Mouse (Mus musculus) stomach, embryonic 14.5 days (tissue): ENCODE data around the gene Sigirr. TPM values are rescaled to one million over a fixed set of nuclear protein-coding genes. Genes with fewer than 3 reads are reported as not detected.
A peak's percentile ranks its signal among the peaks of the same experiment; 100 is the strongest.

Experiments
- ATAC-seq: fragments of 200-750 bp; cut with Nextera tagmentation; 2 replicates; pipeline ENCODE4 v1.8.0; 2017; ENCODE audit warnings: low read depth, moderate TSS enrichment; ENCODE audit not compliant: insufficient number of reproducible peaks, insufficient read depth, low FRiP score
- H3K27ac ChIP-seq: fragments of 300-500 bp; sonication (generic); 2 replicates; pipeline ENCODE4 v1.5.1; 2014; ENCODE audit warnings: mild to moderate bottlenecking, low read length, moderate library complexity, mixed read lengths
- H3K27me3 ChIP-seq: fragments of 300-500 bp; sonication (generic); 2 replicates; pipeline ENCODE4 v1.6.1; 2014; ENCODE audit warnings: low read length, control low read depth, mixed read lengths; ENCODE audit not compliant: control insufficient read depth, insufficient read depth
- H3K36me3 ChIP-seq: fragments of 300-500 bp; sonication (generic); 2 replicates; pipeline ENCODE4 v1.6.1; 2014; ENCODE audit warnings: mild to moderate bottlenecking, control low read depth, low read length, moderate library complexity, mixed read lengths; ENCODE audit not compliant: control insufficient read depth, insufficient read depth
- H3K4me1 ChIP-seq: fragments of 300-500 bp; sonication (generic); 2 replicates; pipeline ENCODE4 v1.6.1; 2014; ENCODE audit warnings: low read length, control low read depth, mixed read lengths; ENCODE audit not compliant: control insufficient read depth, insufficient read depth
- H3K4me2 ChIP-seq: fragments of 300-500 bp; sonication (generic); replicated peaks from 2 replicates; pipeline ENCODE4 v1.6.1; 2014; ENCODE audit warnings: low read depth, low read length, control low read depth
- H3K4me3 ChIP-seq: fragments of 300-500 bp; sonication (generic); 2 replicates; pipeline ENCODE4 v1.5.1; 2014; ENCODE audit warnings: low read depth, low read length, control low read depth
- H3K9ac ChIP-seq: fragments of 300-500 bp; sonication (generic); replicated peaks from 2 replicates; pipeline ENCODE4 v1.6.1; 2014; ENCODE audit warnings: low read depth, mild to moderate bottlenecking, control low read depth, low read length, moderate library complexity, mixed read lengths
- H3K9me3 ChIP-seq: fragments of 300-500 bp; sonication (generic); 2 replicates; pipeline ENCODE4 v1.6.1; 2016; ENCODE audit warnings: low read depth, low read length, control low read depth; ENCODE audit not compliant: control insufficient read depth
- WGBS: fragments of 180-500 bp; shearing (Covaris S2); extraction: QIAGEN DNeasy Blood & Tissue Kit; methylation state at CpG from one replicate; pipeline ENCODE4 v1.1.7; 2014; 5-methylcytosine and 5-hydroxymethylcytosine counted together
- polyA plus RNA-seq: library from polyadenylated mRNA; unstranded; fragments of >200 nt; fragmentation: Nextera tagmentation; extraction: Ambion mirVana; gene quantifications from 2 replicates; pipeline ENCODE4 v1.2.1, GENCODE M21; 2014

Sigirr gene
- polyA plus RNA-seq, 1 experiment from 2014 or later = 7.1 TPM

DNA sequence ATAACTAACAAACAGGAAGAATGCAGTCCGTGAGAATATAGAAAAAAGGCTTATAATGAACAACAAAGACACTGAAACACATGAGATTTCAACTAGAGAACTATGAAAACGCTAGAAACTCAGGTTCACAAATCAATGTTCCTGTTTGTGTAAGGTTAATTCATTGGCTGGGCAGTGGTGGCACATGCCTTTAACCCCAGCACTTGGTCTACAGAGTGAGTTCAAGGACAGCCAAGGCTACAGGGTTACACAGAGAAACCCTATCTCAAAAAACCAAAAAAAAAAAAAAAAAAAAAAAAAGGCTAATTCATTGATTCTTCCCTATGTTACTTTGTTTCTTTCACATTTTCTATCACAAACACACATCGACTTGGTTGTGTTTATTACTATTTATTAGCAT is 20.2 kb upstream of the Sigirr start:
- no peak overlapping the region for H3K4me2 ChIP-seq
- no peaks in the 10 kb centered on the region for H3K36me3 ChIP-seq
- no peaks in the 10 kb centered on the region for H3K27me3 ChIP-seq
- H3K9me3 ChIP-seq = no peaks in the 10 kb centered on the region
- no peak overlapping the region for H3K4me3 ChIP-seq
- H3K27ac ChIP-seq = no peak overlapping the region
- 83% methylated on average over 3 of the region's 3 CpGs for WGBS
- peaks cover 8% of the 10 kb centered on the region; the same call in 1 of the 2 replicates for H3K4me1 ChIP-seq
- ATAC-seq = no peak
- H3K9ac ChIP-seq = no peak overlapping the region

DNA sequence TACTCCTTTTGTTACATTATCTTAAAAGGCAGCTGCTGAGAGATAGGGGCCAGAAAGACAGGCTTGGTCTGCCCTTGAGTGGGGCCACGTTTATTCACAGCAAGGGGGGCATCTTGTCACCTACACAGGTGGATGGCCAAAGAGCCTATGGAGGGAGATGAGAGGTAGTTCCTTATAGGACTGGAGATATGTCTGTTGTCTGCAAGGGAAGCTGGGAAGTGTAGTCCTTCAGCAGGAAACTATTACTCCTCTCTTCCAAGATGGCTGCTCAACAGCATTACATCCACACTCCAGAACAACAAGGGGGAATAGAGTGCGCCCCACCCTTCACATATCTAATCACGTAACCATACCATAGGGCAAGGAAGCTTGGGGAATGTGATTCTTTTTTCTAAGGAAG is 19.1 kb upstream of the Sigirr start:
- Histone ChIP-seq H3K4me1 (peaks cover 8% of the 10 kb centered on the region; the same call in 1 of the 2 replicates), H3K4me2 (no peak overlapping the region), H3K36me3 (no peaks in the 10 kb centered on the region), H3K27ac (no peak overlapping the region), H3K4me3 (no peak overlapping the region), H3K27me3 (no peaks in the 10 kb centered on the region), H3K9me3 (no peaks in the 10 kb centered on the region), H3K9ac (no peak overlapping the region)
- ATAC-seq = no peak
- WGBS = 69% methylated on average over 3 of the region's 3 CpGs

DNA sequence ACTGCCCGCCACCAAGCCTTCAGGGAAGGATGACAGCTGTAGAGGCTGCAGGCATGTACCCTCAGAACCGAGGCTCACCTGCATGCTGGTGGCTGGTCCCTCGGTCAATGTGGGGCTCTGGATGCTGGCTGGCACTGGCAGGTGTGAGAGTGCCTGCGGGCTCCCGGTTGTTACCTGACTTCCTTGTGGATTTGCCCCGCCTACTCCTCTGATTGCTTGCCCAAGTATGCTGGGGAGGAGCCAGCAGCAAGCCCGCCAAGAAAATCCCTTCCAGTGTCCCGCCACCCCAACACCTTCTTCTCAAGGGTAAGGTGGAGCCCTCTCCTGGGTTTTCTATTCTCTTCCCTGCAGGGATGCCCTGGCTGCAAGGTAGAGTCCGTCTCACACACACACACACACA is 17.3 kb upstream of the Sigirr start, which contains the start of gene Ano9:
Ano9 (minus strand) TSS at position 171 of the 400 bp plus-strand sequence.
- 12% methylated on average over 9 of the region's 9 CpGs for WGBS
- ATAC-seq = peak; percentile 42; the same call in 1 of the 2 replicates

DNA sequence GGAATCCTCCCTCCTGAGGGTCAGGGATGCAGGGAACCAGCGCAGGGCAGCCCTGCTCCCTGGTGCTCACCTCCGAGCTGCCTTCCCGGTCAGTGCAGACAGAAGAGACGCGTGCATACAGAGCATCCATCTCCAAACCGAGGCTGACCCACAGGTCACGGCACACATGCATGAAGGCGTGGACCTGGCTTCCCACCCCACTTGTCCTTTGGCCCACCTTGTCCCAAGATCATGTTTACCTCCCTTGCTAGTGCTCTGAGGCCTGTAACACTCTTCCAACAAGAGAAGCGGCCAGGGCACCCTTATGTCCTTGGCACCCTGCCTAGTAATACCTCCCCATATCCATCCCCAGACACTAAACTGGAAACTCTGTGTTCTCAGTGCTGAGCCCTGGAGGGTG is 15.5 kb upstream of the Sigirr start:
- H3K4me2 ChIP-seq = no peak overlapping the region
- H3K27ac ChIP-seq = no peak overlapping the region
- no peak overlapping the region for H3K4me3 ChIP-seq
- H3K4me1 ChIP-seq = 0 out of 2 replicates have a peak, but pooled peaks cover 3% of the 10 kb centered on the region
- 81% methylated on average over 9 of the region's 9 CpGs for WGBS
- no peak for ATAC-seq
- H3K9me3 ChIP-seq = no peaks in the 10 kb centered on the region
- no peaks in the 10 kb centered on the region for H3K36me3 ChIP-seq
- no peak overlapping the region for H3K9ac ChIP-seq
- no peaks in the 10 kb centered on the region for H3K27me3 ChIP-seq

More for the DNA sequence above, 17.3 kb upstream of the Sigirr start, which contains the start of gene Ano9:
- Histone ChIP-seq H3K4me1 (peaks cover 6% of the 10 kb centered on the region; the same call in 1 of the 2 replicates), H3K4me2 (peak within 1 kb of the TSS; percentile 29), H3K27ac (no peak within 1 kb of the TSS), H3K27me3 (no peaks in the 10 kb centered on the region), H3K4me3 (peak within 1 kb of the TSS; percentile 4; the same call in 1 of the 2 replicates), H3K9ac (no peak within 1 kb of the TSS), H3K36me3 (no peaks in the 10 kb centered on the region), H3K9me3 (no peaks in the 10 kb centered on the region)

DNA sequence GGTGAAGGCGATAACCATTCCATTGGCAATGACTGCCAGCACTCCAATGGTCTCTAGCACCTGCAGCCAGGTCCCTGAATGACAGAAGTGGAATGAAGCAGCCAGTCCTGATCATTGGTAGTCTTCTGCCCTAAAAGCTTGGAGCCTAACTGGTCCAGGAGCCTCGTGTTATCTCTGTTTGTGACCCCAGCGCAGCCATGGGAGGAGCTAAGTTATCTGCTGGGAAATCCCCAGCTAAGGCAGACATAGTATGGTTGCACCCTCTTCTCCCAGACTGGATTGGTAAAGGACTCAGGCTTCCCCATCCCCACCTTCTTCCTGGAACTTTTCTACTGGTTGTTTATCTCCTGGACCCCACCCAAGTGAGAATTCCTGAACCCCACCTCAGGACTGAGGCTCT is 2.8 kb upstream of the Sigirr start:
- WGBS = 56% methylated on average over 3 of the region's 3 CpGs
- H3K4me1 ChIP-seq = no peaks in the 10 kb centered on the region
- H3K27ac ChIP-seq = no peak overlapping the region

DNA sequence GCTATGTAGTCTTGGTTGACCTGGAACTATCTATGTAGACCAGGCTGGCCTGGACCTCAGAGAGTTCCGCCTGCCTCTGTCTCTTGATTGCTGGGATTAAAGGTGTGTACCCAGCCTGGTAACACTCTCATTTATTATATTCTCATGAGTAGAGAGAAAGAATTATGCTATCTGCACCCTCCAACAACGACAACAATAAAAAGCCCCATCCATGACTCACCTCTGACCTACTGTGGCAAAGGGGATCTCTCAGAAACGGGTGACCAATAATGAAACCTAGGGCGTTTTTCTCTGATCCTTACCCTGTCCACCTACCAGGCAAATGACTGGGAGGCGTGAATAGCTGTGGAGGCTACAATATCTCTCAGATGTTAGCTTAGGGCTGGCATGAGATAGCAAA is 3.2 kb downstream of the Sigirr start:
- no peaks in the 10 kb centered on the region for H3K9me3 ChIP-seq
- WGBS = 79% methylated on average over 5 of the region's 5 CpGs
- H3K9ac ChIP-seq = no peak overlapping the region
- no peak overlapping the region for H3K4me3 ChIP-seq
- no peak overlapping the region for H3K4me2 ChIP-seq
- H3K27me3 ChIP-seq = peaks cover 6% of the 10 kb centered on the region
- H3K4me1 ChIP-seq = peaks cover 3% of the 10 kb centered on the region; the same call in 1 of the 2 replicates
- H3K36me3 ChIP-seq = no peaks in the 10 kb centered on the region
- no peak overlapping the region for H3K27ac ChIP-seq
- ATAC-seq = no peak

More for the DNA sequence above, 2.8 kb upstream of the Sigirr start:
- H3K27me3 ChIP-seq = peaks cover 6% of the 10 kb centered on the region
- H3K4me2 ChIP-seq = no peak overlapping the region
- no peak overlapping the region for H3K4me3 ChIP-seq
- H3K9me3 ChIP-seq = no peaks in the 10 kb centered on the region
- H3K9ac ChIP-seq = no peak overlapping the region
- no peak for ATAC-seq
- no peaks in the 10 kb centered on the region for H3K36me3 ChIP-seq

DNA sequence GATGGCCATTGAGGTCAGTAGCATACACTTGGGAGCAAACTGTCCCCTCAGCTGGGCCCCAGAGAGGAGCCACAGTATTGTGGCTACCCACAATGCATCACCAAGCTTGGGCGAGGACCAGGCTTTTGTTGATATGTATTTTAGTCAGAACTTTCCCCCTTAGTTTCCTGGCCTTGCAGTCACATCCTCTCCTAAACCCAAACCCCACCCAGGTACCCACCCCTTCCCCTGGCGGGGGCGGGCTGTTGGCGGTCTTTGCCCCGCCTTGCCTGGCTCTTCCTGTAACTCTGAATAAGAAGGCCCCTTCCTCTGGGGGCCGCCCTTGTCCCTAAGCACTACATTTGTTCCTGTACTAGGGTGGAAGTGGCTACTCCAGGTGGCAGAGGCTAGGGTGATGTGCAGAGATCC is 3.7 kb downstream of the Sigirr start:
- WGBS = 34% methylated on average over 6 of the region's 6 CpGs
- Histone ChIP-seq H3K27me3 (peaks cover 6% of the 10 kb centered on the region), H3K36me3 (no peaks in the 10 kb centered on the region), H3K27ac (no peak overlapping the region), H3K4me3 (no peak overlapping the region), H3K9ac (no peak overlapping the region), H3K4me1 (peaks cover 3% of the 10 kb centered on the region; the same call in 1 of the 2 replicates), H3K9me3 (no peaks in the 10 kb centered on the region), H3K4me2 (no peak overlapping the region)
- ATAC-seq = no peak; the same call in 1 of the 2 replicates

DNA sequence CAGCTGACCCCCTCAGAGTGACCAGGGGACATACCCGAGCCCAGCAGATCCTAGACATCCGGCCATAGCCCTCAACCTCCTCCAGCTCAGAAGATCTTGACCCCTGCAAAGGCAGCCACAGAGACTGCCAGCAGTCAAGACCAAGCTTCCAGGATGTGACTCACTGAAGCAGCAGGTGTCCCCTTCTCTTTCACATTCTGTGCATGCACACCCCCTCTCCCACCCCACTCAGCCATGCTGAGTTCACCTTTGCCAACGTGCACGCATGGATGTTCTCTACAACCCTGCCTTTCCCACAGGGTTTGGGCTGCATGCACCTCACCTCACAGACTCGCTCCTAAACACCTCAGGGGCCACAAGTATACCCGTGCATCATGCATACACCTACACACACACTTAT is 4.4 kb downstream of the Sigirr start:
- H3K4me2 ChIP-seq = no peak overlapping the region

More for the DNA sequence above, 4.4 kb downstream of the Sigirr start:
- WGBS = 84% methylated on average over 6 of the region's 6 CpGs
- ATAC-seq = no peak
- H3K36me3 ChIP-seq = no peaks in the 10 kb centered on the region
- H3K4me3 ChIP-seq = no peak overlapping the region
- peaks cover 3% of the 10 kb centered on the region; the same call in 1 of the 2 replicates for H3K4me1 ChIP-seq
- H3K9ac ChIP-seq = no peak overlapping the region
- no peak overlapping the region for H3K27ac ChIP-seq
- H3K9me3 ChIP-seq = no peaks in the 10 kb centered on the region
- H3K27me3 ChIP-seq = peaks cover 6% of the 10 kb centered on the region
